Mouse (Mus musculus): ENCODE measurements around the gene Erf.

DNA sequence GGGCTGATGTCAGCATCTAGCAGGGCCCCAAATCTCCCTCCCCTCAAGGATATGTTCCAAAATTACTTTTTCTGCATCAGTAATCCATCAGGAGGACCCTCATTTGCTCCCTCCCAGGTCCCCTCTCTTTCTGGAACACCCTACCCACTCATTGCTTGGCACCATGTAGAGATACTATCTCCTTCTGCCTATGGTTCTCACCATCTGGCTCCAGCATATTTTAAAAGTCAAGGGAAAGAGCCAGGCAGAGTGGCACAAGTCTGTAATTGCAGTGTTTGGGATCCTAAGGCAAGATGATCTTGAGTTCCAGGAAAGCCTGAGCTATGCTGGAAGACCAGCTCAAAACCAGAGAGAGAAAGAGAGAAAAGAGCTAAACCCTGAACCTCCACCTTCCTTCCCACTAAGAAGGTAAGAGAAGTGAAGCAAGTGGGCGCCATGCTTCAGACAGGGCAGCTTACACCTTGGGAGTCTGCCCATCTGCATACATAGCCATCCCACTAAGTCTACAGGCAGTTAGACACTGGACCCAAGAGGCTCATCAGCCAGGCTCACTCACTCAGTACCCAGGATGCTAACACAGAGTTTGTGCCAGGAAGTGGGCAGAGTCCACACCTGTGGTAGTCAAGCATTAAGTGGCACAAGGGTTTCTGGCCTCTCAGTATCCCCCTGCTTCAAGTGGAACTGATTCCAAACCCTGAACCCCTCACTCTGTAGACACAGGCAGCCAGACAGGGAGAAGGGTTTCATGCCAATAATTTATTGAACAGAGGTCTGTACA, 22.8 kb downstream of the Erf start:
- no peak for TF ChIP-seq CTCF (IDR thresholded peaks at IDR 0.05; ENCODE audit: insufficient read depth, low read depth, low read length)
- TF ChIP-seq POLR2A (IDR thresholded peaks at IDR 0.05; ENCODE audit: insufficient read depth, low read depth, low read length) = no peak

Measured in olfactory bulb, adult 2 months (tissue).